Mouse (Mus musculus): ENCODE results near the gene P3h1.

- TF ChIP-seq POLR2A (IDR thresholded peaks at IDR 0.05; ENCODE audit: low read depth, low read length) (no peak), CTCF (IDR thresholded peaks at IDR 0.05; ENCODE audit: borderline replicate concordance, insufficient read depth, low read length) (no peak)
Measured at GRCm38 (mm10) chr4:119188060-119188785, 44.5 kb upstream of the P3h1 start.
